Mouse (Mus musculus) limb, embryonic 14.5 days (tissue): ENCODE data around the gene Map3k9. TPM values are rescaled to one million over a fixed set of nuclear protein-coding genes. Genes with fewer than 3 reads are reported as not detected.

Experiments used
- ATAC-seq: fragments of 200-750 bp; cut with Nextera tagmentation; 2 replicates; pipeline ENCODE4 v1.8.0; 2017; ENCODE audit warnings: low read depth, moderate number of reproducible peaks, moderate TSS enrichment; ENCODE audit not compliant: low FRiP score
- DNase-seq: peaks from one replicate; pipeline ENCODE4 v3.0.0-alpha.2; 2015; ENCODE audit warnings: low spot score
- H3K27ac ChIP-seq: fragments of 300-500 bp; sonication (generic); replicated peaks from 2 replicates; pipeline ENCODE4 v1.5.1; 2014; ENCODE audit warnings: low read depth, mild to moderate bottlenecking, low read length, moderate library complexity, mixed read lengths
- H3K27me3 ChIP-seq: fragments of 300-500 bp; sonication (generic); 2 replicates; pipeline ENCODE4 v1.6.1; 2014; ENCODE audit warnings: low read length, mixed read lengths; ENCODE audit not compliant: control insufficient read depth, insufficient read depth
- H3K36me3 ChIP-seq: fragments of 300-500 bp; sonication (generic); 2 replicates; pipeline ENCODE4 v1.6.1; 2014; ENCODE audit warnings: mild to moderate bottlenecking, low read length, moderate library complexity, mixed read lengths; ENCODE audit not compliant: control insufficient read depth, insufficient read depth
- H3K4me1 ChIP-seq: fragments of 300-500 bp; sonication (generic); 2 replicates; pipeline ENCODE4 v1.6.1; 2014; ENCODE audit warnings: antibody characterized with exemption, low read length, mixed read lengths; ENCODE audit not compliant: control insufficient read depth, insufficient read depth
- H3K4me2 ChIP-seq: fragments of 300-500 bp; sonication (generic); replicated peaks from 2 replicates; pipeline ENCODE4 v1.6.1; 2014; ENCODE audit warnings: low read depth, mild to moderate bottlenecking, low read length, moderate library complexity; ENCODE audit not compliant: severe bottlenecking
- H3K4me3 ChIP-seq: fragments of 300-500 bp; sonication (generic); replicated peaks from 2 replicates; pipeline ENCODE4 v1.5.1; 2014; ENCODE audit warnings: low read length
- H3K9ac ChIP-seq: fragments of 300-500 bp; sonication (generic); 2 replicates; pipeline ENCODE4 v1.6.1; 2014; ENCODE audit warnings: mild to moderate bottlenecking, low read depth, low read length, moderate library complexity; ENCODE audit not compliant: severe bottlenecking
- H3K9me3 ChIP-seq: fragments of 300-500 bp; sonication (generic); 2 replicates; pipeline ENCODE4 v1.6.1; 2016; ENCODE audit warnings: low read length; ENCODE audit not compliant: control insufficient read depth
- POLR2A ChIP-seq: fragments of 200-500 bp; IDR thresholded peaks from 2 replicates; pipeline ENCODE4 v1.8.0; 2012; ENCODE audit warnings: inconsistent platforms, mild to moderate bottlenecking, moderate library complexity, borderline replicate concordance; ENCODE audit not compliant: insufficient read depth, insufficient read length; ENCODE audit errors: extremely low read depth
- WGBS: fragments of 180-500 bp; shearing (Covaris S2); extraction: QIAGEN DNeasy Blood & Tissue Kit; methylation state at CpG from one replicate; pipeline ENCODE4 v1.1.7; 2014; 5-methylcytosine and 5-hydroxymethylcytosine counted together
- polyA plus RNA-seq, 2 experiments: library from polyadenylated mRNA; depleted of rRNA in 1 of 2; stranded (reverse) in 1 of 2; unstranded in 1 of 2; fragments of >200 nt; fragmentation: Nextera tagmentation in 1 of 2; extraction: Ambion mirVana in 1 of 2; gene quantifications; 2 replicates each; pipeline versions ENCODE4 v1.2.1 to v1.2.3; 2012 to 2014

Gene Map3k9
- polyA plus RNA-seq, 2 experiments: 0.87 to 1.5 TPM

GRCm38 (mm10) chr12:81735246-81736070 is 45.5 kb downstream of the Map3k9 start:
- TF ChIP-seq POLR2A: no peak
- Histone ChIP-seq H3K4me2 (no peak overlapping the region), H3K27me3 (no peaks in the 10 kb centered on the region), H3K9me3 (no peaks in the 10 kb centered on the region), H3K4me1 (no peaks in the 10 kb centered on the region), H3K4me3 (no peak overlapping the region), H3K9ac (no peak overlapping the region), H3K36me3 (no peaks in the 10 kb centered on the region), H3K27ac (no peak overlapping the region)
- DNase-seq (no peak), ATAC-seq (no peak)
- WGBS: 74% methylated on average over 11 of the region's 11 CpGs

GRCm38 (mm10) chr12:81726246-81726822 is 54.6 kb downstream of the Map3k9 start:
- no peak overlapping the region for H3K27ac ChIP-seq
- 70% methylated on average over 8 of the region's 8 CpGs for WGBS
- DNase-seq (no peak), ATAC-seq (no peak)
- no peak overlapping the region for H3K4me3 ChIP-seq
- no peaks in the 10 kb centered on the region for H3K9me3 ChIP-seq
- no peaks in the 10 kb centered on the region for H3K4me1 ChIP-seq
- H3K27me3 ChIP-seq: no peaks in the 10 kb centered on the region
- no peak for TF ChIP-seq POLR2A
- H3K36me3 ChIP-seq: no peaks in the 10 kb centered on the region
- no peak overlapping the region for H3K4me2 ChIP-seq
- H3K9ac ChIP-seq: no peak overlapping the region

- Histone ChIP-seq H3K4me1 (no peaks in the 10 kb centered on the region), H3K9me3 (no peaks in the 10 kb centered on the region), H3K4me2 (no peak overlapping the region), H3K4me3 (no peak overlapping the region), H3K9ac (no peak overlapping the region), H3K27me3 (no peaks in the 10 kb centered on the region), H3K27ac (no peak overlapping the region), H3K36me3 (no peaks in the 10 kb centered on the region)
- DNase-seq (no peak), ATAC-seq (no peak)
- WGBS: 89% methylated on average over 6 of the region's 6 CpGs
- TF ChIP-seq POLR2A: no peak
These were observed 56.2 kb downstream of the Map3k9 start for GRCm38 (mm10) chr12:81724776-81725175.

GRCm38 (mm10) chr12:81723375-81723774 is 57.6 kb downstream of the Map3k9 start:
- H3K27me3 ChIP-seq: no peaks in the 10 kb centered on the region
- H3K4me3 ChIP-seq: no peak overlapping the region
- H3K4me2 ChIP-seq: no peak overlapping the region
- TF ChIP-seq POLR2A: no peak
- no peaks in the 10 kb centered on the region for H3K36me3 ChIP-seq
- no peaks in the 10 kb centered on the region for H3K9me3 ChIP-seq
- ATAC-seq (no peak), DNase-seq (no peak)
- H3K27ac ChIP-seq: no peak overlapping the region
- H3K4me1 ChIP-seq: no peaks in the 10 kb centered on the region
- H3K9ac ChIP-seq: no peak overlapping the region
- WGBS: 82% methylated on average over 7 of the region's 7 CpGs

- H3K4me3 ChIP-seq: no peak overlapping the region
- no peak for ATAC-seq
- H3K9me3 ChIP-seq: no peaks in the 10 kb centered on the region
- DNase-seq: no peak
- H3K27me3 ChIP-seq: no peaks in the 10 kb centered on the region
- H3K9ac ChIP-seq: no peak overlapping the region
- H3K4me1 ChIP-seq: no peaks in the 10 kb centered on the region
- no peak overlapping the region for H3K27ac ChIP-seq
- H3K36me3 ChIP-seq: no peaks in the 10 kb centered on the region
- TF ChIP-seq POLR2A: no peak
- no peak overlapping the region for H3K4me2 ChIP-seq
- 88% methylated on average over 8 of the region's 8 CpGs for WGBS
These were observed 61.3 kb downstream of the Map3k9 start for GRCm38 (mm10) chr12:81719715-81720114.

GRCm38 (mm10) chr12:81719161-81719560 is 61.8 kb downstream of the Map3k9 start:
- no peak for DNase-seq
- no peak for TF ChIP-seq POLR2A

More at GRCm38 (mm10) chr12:81719161-81719560, 61.8 kb downstream of the Map3k9 start:
- Histone ChIP-seq H3K27ac (no peak overlapping the region), H3K9ac (no peak overlapping the region), H3K4me2 (no peak overlapping the region), H3K4me3 (no peak overlapping the region), H3K27me3 (no peaks in the 10 kb centered on the region), H3K36me3 (no peaks in the 10 kb centered on the region), H3K4me1 (no peaks in the 10 kb centered on the region), H3K9me3 (no peaks in the 10 kb centered on the region)
- ATAC-seq: no peak
- WGBS: 79% methylated on average over 5 of the region's 5 CpGs
